Mouse (Mus musculus): ENCODE results near the gene Sbno2. TPM values are rescaled to one million over a fixed set of nuclear protein-coding genes. Genes with fewer than 3 reads are reported as not detected.

Gene Sbno2
- total and polyA plus RNA-seq, 3 experiments = 9.7 to 24.2 (median 22.6) TPM

DNA sequence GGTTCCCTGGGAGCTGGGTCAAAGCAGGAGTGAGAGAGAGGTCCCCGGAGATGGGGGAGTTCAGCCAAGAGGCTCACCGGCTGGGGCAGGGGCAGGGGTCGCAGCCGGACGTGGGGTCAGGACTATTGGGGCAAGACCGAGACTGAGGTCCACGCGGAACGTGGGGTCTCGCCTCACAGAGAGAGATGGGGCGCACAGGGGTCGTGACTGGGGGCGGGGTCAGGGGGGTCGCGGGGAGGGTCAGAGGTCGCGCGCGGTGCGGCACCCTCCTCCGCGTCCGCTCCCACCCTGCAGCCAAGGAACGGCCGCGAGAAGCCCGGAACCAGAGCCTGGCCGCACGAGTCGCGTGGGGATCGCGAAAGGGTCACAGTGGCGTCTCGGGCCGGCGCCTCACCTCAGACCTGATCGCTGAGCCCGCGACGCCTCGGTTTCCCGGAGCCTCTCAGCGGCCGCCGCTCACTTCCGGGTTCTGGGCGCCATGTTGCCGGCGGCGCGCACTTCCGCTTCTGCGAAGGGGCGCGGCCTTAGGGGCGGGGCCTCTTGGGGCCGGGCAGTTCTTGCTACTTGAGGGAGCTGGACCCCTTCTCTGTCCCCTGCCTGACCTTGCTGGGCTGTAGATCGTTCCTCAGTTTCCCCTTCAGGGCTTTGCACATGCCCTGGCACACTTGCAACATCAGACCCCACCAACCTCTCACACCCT lies 3.0 kb downstream of the Sbno2 start (continued):
- TF ChIP-seq TBP (conservative IDR thresholded peaks at IDR 0.05; ENCODE audit: low read depth, low read length) = 0 out of 2 replicates have a peak, but pooled peaks have one; percentile 43
- TF ChIP-seq USF2 (conservative IDR thresholded peaks at IDR 0.05; ENCODE audit: low read depth, low read length) = no peak
- TF ChIP-seq RCOR1 (conservative IDR thresholded peaks at IDR 0.05; ENCODE audit: low read depth, low read length) = no peak
- no peak for TF ChIP-seq PAX5 (IDR thresholded peaks at IDR 0.05; ENCODE audit: low read length)
- peak; percentile 90 for TF ChIP-seq SIN3A (IDR thresholded peaks at IDR 0.05; ENCODE audit: low read length)
- 0 out of 2 replicates have a peak, but pooled peaks have one; percentile 29 for TF ChIP-seq KAT2A (IDR thresholded peaks at IDR 0.05; ENCODE audit: insufficient replicate concordance, low read length)
- no peak for TF ChIP-seq MEF2A (IDR thresholded peaks at IDR 0.05; ENCODE audit: borderline replicate concordance, low read depth, low read length)
- peak; percentile 76 for TF ChIP-seq HCFC1 (IDR thresholded peaks at IDR 0.05; ENCODE audit: low read depth, low read length)
- TF ChIP-seq ZMIZ1 (IDR thresholded peaks at IDR 0.05; ENCODE audit: low read depth, low read length) = peak; percentile 80
- TF ChIP-seq ELF1 (IDR thresholded peaks at IDR 0.05; ENCODE audit: low read depth, low read length) = peak; percentile 100

DNA sequence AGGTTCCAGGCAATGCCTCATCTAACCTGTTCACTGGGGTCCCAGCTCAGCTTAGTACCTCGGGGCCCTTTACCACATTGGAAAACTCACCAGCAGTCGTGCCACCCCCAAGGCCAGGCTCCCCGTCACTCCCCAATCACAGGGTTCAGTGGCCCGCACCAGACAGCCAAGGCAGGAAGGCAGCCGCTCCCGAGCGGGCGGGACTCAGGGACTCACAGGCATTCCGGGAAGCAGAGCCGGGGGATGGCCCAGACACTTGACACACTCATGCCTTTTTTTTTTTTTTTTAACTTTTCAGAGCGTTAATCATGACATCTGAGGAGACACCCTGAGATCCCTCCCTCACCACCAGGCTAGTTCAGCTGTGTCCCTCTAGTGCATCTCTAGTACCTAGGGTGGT lies 4.4 kb downstream of the Sbno2 start:
- TF ChIP-seq ELF1 (IDR thresholded peaks at IDR 0.05; ENCODE audit: low read depth, low read length) = no peak
- TF ChIP-seq MAFK (IDR thresholded peaks at IDR 0.05; ENCODE audit: insufficient replicate concordance, low read length) = no peak
- TF ChIP-seq SIN3A (IDR thresholded peaks at IDR 0.05; ENCODE audit: low read length) = no peak
- no peak for TF ChIP-seq PAX5 (IDR thresholded peaks at IDR 0.05; ENCODE audit: low read length)
- DNase-seq (ENCODE audit: extremely low read depth) = no peak
- in situ Hi-C loops (cut with MboI; ENCODE audit: low pct_ligation_motif_present, low pct_unique_long_range_greater_than_20kb, low sequenced_read_pairs) = no loop called here
- Histone ChIP-seq H3K36me3 (replicated peaks in 1 of 2; ENCODE audit: control insufficient read depth in 1 of 2, insufficient read depth in 1 of 2, low read length in 1 of 2) (peaks cover 3 to 38% of the 10 kb centered on the region in 2 experiments), H3K9me3 (replicated peaks; ENCODE audit: low read length) (no peaks in the 10 kb centered on the region), H3K79me2 (replicated peaks; ENCODE audit: control insufficient read depth, extremely low read depth, insufficient read depth, poor library complexity, severe bottlenecking) (peaks cover 40% of the 10 kb centered on the region), H3K4me2 (ENCODE audit: insufficient read depth, low read depth, poor library complexity, severe bottlenecking) (peak overlapping the region; percentile 87; the same call in 1 of the 2 replicates), H3K4me1 (ENCODE audit: control insufficient read depth in 1 of 2, insufficient read depth in 2 of 2) (peaks cover 27 to 83% of the 10 kb centered on the region in 2 experiments), H3K27ac (ENCODE audit: insufficient read depth, low read depth) (no peak overlapping the region), H3K9ac (ENCODE audit: insufficient read depth, low read depth) (no peak overlapping the region; the same call in 1 of the 2 replicates), H3K27me3 (replicated peaks) (no peaks in the 10 kb centered on the region), H3K4me3 (replicated peaks in 1 of 3; ENCODE audit: low read depth in 2 of 3, low read length in 2 of 3, poor library complexity in 1 of 3) (no peak overlapping the region)
- dilution Hi-C loops (cut with MboI; ENCODE audit: extremely low pct_ligation_motif_present, extremely low pct_unique_long_range_greater_than_20kb, low sequenced_read_pairs) = no loop called here

- Histone ChIP-seq H3K4me2 (ENCODE audit: insufficient read depth, low read depth, poor library complexity, severe bottlenecking) (no peak overlapping the region), H3K9me3 (replicated peaks; ENCODE audit: low read length) (no peaks in the 10 kb centered on the region), H3K4me3 (replicated peaks in 1 of 3; ENCODE audit: low read depth in 2 of 3, low read length in 2 of 3, poor library complexity in 1 of 3) (no peak overlapping the region), H3K27ac (ENCODE audit: insufficient read depth, low read depth) (no peak overlapping the region), H3K79me2 (replicated peaks; ENCODE audit: control insufficient read depth, extremely low read depth, insufficient read depth, poor library complexity, severe bottlenecking) (peaks cover 42% of the 10 kb centered on the region), H3K36me3 (replicated peaks in 1 of 2; ENCODE audit: control insufficient read depth in 1 of 2, insufficient read depth in 1 of 2, low read length in 1 of 2) (peaks cover 7 to 59% of the 10 kb centered on the region in 2 experiments), H3K4me1 (ENCODE audit: control insufficient read depth in 1 of 2, insufficient read depth in 2 of 2) (peaks cover 19 to 66% of the 10 kb centered on the region in 2 experiments), H3K27me3 (replicated peaks) (no peaks in the 10 kb centered on the region), H3K9ac (ENCODE audit: insufficient read depth, low read depth) (no peak overlapping the region)
- no peak for DNase-seq (ENCODE audit: extremely low read depth)
- TF ChIP-seq TCF12 (IDR thresholded peaks at IDR 0.05; ENCODE audit: low read depth, low read length) (no peak), POLR2A (IDR thresholded peaks at IDR 0.05; ENCODE audit: low read depth, low read length) (no peak), HCFC1 (IDR thresholded peaks at IDR 0.05; ENCODE audit: low read depth, low read length) (no peak), EP300 (IDR thresholded peaks at IDR 0.05; ENCODE audit: low read length) (no peak), IRF4 (IDR thresholded peaks at IDR 0.05; ENCODE audit: low read depth, low read length) (no peak), USF1 (IDR thresholded peaks at IDR 0.05; ENCODE audit: low read depth, low read length) (no peak), RAD21 (IDR thresholded peaks at IDR 0.05; ENCODE audit: low read depth, low read length) (no peak), POLR2AphosphoS2 (IDR thresholded peaks at IDR 0.05; ENCODE audit: low read depth, low read length) (no peak), ZKSCAN1 (IDR thresholded peaks at IDR 0.05; ENCODE audit: borderline replicate concordance, low read depth, low read length) (no peak), ZNF384 (IDR thresholded peaks at IDR 0.05; ENCODE audit: low read depth, low read length) (no peak), JUND (conservative IDR thresholded peaks at IDR 0.05; ENCODE audit: low read depth, low read length) (no peak), ZMIZ1 (IDR thresholded peaks at IDR 0.05; ENCODE audit: low read depth, low read length) (no peak), ZC3H11A (IDR thresholded peaks at IDR 0.05; ENCODE audit: low read depth, low read length) (no peak), MAX (IDR thresholded peaks at IDR 0.05; ENCODE audit: low read length) (no peak), KAT2A (IDR thresholded peaks at IDR 0.05; ENCODE audit: insufficient replicate concordance, low read length) (no peak), MYC (IDR thresholded peaks at IDR 0.05; ENCODE audit: low read depth, low read length) (no peak), NRF1 (IDR thresholded peaks at IDR 0.05; ENCODE audit: low read depth, low read length) (no peak), USF2 (conservative IDR thresholded peaks at IDR 0.05; ENCODE audit: low read depth, low read length) (no peak)
- in situ Hi-C loops (cut with MboI; ENCODE audit: low pct_ligation_motif_present, low pct_unique_long_range_greater_than_20kb, low sequenced_read_pairs) = no loop called here
- dilution Hi-C loops (cut with MboI; ENCODE audit: extremely low pct_ligation_motif_present, extremely low pct_unique_long_range_greater_than_20kb, low sequenced_read_pairs) = no loop called here
Observed at GRCm38 (mm10) chr10:80098630-80099029, 6.7 kb downstream of the Sbno2 start.

All from CH12.LX (cell line).